Mouse (Mus musculus) small intestine, adult 2 months (tissue): ENCODE results near the gene Adipor2.

Source experiments
- CTCF ChIP-seq: fragments of 200-500 bp; IDR thresholded peaks from 2 replicates; pipeline ENCODE4 v1.5.1; 2012; ENCODE audit warnings: low read depth, mild to moderate bottlenecking, control low read depth, inconsistent platforms, low read length, moderate library complexity, mixed read lengths; ENCODE audit not compliant: insufficient replicate concordance, insufficient read length; ENCODE audit errors: extremely low read depth
- POLR2A ChIP-seq: fragments of 200-500 bp; IDR thresholded peaks from 2 replicates; pipeline ENCODE4 v1.6.1; 2012; ENCODE audit warnings: low read depth, mild to moderate bottlenecking, control low read depth, inconsistent platforms, low read length, moderate library complexity

GRCm38 (mm10) chr6:119420357-119420756, 2.9 kb upstream of the Adipor2 start:
- TF ChIP-seq CTCF (no peak), POLR2A (no peak)
